Mouse (Mus musculus): ENCODE data around the gene C2cd3. TPM values are rescaled to one million over a fixed set of nuclear protein-coding genes. Genes with fewer than 3 reads are reported as not detected.

Gene C2cd3
- polyA plus RNA-seq, 1 experiment = 28.9 TPM

DNA sequence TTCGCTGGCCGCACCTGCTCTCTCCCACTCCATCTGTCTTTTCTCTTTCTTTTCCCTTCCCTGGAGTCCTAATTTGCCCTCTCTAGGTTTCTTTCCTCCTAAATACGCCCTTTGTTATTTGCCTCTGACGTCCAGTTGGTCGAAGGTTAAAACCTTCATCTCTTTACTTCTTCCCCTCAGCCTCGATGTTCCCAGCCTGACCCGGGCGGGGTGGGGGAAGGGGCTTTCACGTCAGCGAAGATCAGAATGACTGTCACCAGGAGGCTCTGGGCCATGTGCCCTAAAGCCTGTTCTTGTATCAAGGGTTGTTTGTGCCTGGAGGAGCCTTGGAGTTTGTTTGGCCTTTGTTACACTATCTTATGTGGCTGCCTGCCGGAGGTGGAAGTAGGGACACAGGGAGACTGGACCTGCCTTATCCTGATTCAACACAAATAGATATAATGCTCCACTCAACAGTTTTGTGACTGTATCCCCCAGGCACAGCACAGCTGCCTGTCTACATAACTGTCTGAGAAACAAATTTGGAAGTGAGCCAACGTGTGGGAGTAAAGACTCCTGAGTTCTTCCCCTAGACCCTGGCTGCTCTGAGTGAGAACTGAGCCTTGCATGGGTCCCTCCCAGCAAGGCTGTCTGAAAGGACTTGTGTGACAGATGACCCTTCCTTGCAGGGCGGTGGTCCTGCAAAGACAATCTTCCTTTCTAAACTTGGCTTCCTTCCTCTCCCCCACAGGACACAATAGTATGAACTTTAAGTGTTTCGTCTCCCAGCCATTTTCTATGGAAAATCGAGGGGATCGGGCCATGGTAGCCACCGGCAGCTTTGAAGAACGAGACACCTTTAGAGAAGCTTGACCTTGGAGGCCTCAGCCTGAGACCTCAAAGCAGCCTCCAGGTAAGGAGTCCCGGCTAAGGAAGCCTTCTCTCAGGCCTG is 121.7 kb downstream of the C2cd3 start:
- H3K4me3 ChIP-seq (ENCODE audit: low read depth, low read length) = peak overlapping the region; percentile 81
- H3K4me1 ChIP-seq (ENCODE audit: control insufficient read depth, insufficient read depth, low read length) = peaks cover 2% of the 10 kb centered on the region

DNA sequence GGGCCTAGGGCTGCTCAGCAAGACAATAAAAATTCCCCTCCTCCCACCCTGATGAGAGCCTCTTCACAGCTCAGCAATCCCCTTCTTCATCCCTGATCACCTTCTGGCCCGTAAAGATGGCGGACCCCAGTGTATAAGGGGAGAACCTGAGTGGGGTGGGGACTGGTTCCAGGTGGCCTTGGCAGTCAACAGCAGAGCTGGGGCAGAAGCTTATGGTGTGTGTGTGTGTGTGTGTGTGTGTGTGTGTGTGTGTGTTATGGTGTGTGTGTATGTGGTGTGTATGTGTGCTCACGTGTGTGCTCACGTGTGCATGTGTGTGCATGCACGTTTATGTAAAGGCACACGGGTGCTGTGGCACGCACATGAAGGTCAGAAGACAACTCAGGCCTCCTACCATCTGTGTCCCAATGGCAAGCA is 122.4 kb downstream of the C2cd3 start:
- H3K27ac ChIP-seq (ENCODE audit: insufficient read depth, low read length) = no peak overlapping the region
- H3K9me3 ChIP-seq (replicated peaks; ENCODE audit: control insufficient read depth, insufficient read depth, low read length, poor library complexity, severe bottlenecking) = no peaks in the 10 kb centered on the region
- peaks cover 2% of the 10 kb centered on the region for H3K4me1 ChIP-seq (ENCODE audit: control insufficient read depth, insufficient read depth, low read length)
- H3K27me3 ChIP-seq (ENCODE audit: control insufficient read depth, insufficient read depth, low read length, poor library complexity, severe bottlenecking) = no peaks in the 10 kb centered on the region
- peak overlapping the region; percentile 81 for H3K4me3 ChIP-seq (ENCODE audit: low read depth, low read length)
- no peak for TF ChIP-seq CTCF (IDR thresholded peaks at IDR 0.05; ENCODE audit: low read depth, low read length)
- no peak for TF ChIP-seq EP300 (IDR thresholded peaks at IDR 0.05; ENCODE audit: insufficient read depth, low read depth, low read length)
- TF ChIP-seq POLR2A (IDR thresholded peaks at IDR 0.05; ENCODE audit: insufficient read depth, low read length) = no peak
- H3K36me3 ChIP-seq (ENCODE audit: control insufficient read depth, insufficient read depth, low read length, poor library complexity, severe bottlenecking) = peaks cover 16% of the 10 kb centered on the region
- H3K9ac ChIP-seq (ENCODE audit: low read depth, poor library complexity, severe bottlenecking) = peak overlapping the region; percentile 27

More for the DNA sequence above, 121.7 kb downstream of the C2cd3 start:
- Histone ChIP-seq H3K9me3 (replicated peaks; ENCODE audit: control insufficient read depth, insufficient read depth, low read length, poor library complexity, severe bottlenecking) (no peaks in the 10 kb centered on the region), H3K36me3 (ENCODE audit: control insufficient read depth, insufficient read depth, low read length, poor library complexity, severe bottlenecking) (peaks cover 9% of the 10 kb centered on the region), H3K9ac (ENCODE audit: low read depth, poor library complexity, severe bottlenecking) (peak overlapping the region; percentile 27), H3K27ac (ENCODE audit: insufficient read depth, low read length) (peak overlapping the region; percentile 28; the same call in 1 of the 2 replicates), H3K27me3 (ENCODE audit: control insufficient read depth, insufficient read depth, low read length, poor library complexity, severe bottlenecking) (no peaks in the 10 kb centered on the region)
- TF ChIP-seq POLR2A (IDR thresholded peaks at IDR 0.05; ENCODE audit: insufficient read depth, low read length) = no peak
- TF ChIP-seq CTCF (IDR thresholded peaks at IDR 0.05; ENCODE audit: low read depth, low read length) = no peak
- no peak for TF ChIP-seq EP300 (IDR thresholded peaks at IDR 0.05; ENCODE audit: insufficient read depth, low read depth, low read length)

DNA sequence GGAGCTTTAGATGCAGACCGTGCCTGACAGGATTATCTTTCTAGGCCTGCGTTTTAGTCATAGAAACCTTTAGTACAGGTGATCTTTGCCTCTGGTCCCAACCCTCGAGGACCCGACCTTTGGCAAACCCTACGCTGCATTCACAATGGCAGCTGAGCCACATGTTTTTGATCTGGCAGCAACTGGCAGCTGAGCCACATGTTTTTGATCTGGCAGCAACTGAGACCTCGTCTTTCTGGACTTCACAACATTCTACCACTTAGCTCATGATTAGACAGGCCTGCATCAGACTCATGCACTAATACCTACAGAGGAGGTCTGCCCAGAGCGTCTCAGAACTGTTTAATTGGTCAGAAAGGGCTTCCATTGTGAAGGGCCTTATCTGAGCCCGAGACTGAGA is 123.0 kb downstream of the C2cd3 start:
- TF ChIP-seq CTCF (IDR thresholded peaks at IDR 0.05; ENCODE audit: low read depth, low read length) (no peak), POLR2A (IDR thresholded peaks at IDR 0.05; ENCODE audit: insufficient read depth, low read length) (no peak), EP300 (IDR thresholded peaks at IDR 0.05; ENCODE audit: insufficient read depth, low read depth, low read length) (no peak)
- Histone ChIP-seq H3K9me3 (replicated peaks; ENCODE audit: control insufficient read depth, insufficient read depth, low read length, poor library complexity, severe bottlenecking) (no peaks in the 10 kb centered on the region), H3K36me3 (ENCODE audit: control insufficient read depth, insufficient read depth, low read length, poor library complexity, severe bottlenecking) (peaks cover 19% of the 10 kb centered on the region), H3K4me3 (ENCODE audit: low read depth, low read length) (peak overlapping the region; percentile 33), H3K27ac (ENCODE audit: insufficient read depth, low read length) (peak overlapping the region; percentile 71), H3K9ac (ENCODE audit: low read depth, poor library complexity, severe bottlenecking) (peak overlapping the region; percentile 22), H3K4me1 (ENCODE audit: control insufficient read depth, insufficient read depth, low read length) (peaks cover 2% of the 10 kb centered on the region), H3K27me3 (ENCODE audit: control insufficient read depth, insufficient read depth, low read length, poor library complexity, severe bottlenecking) (no peaks in the 10 kb centered on the region)

DNA sequence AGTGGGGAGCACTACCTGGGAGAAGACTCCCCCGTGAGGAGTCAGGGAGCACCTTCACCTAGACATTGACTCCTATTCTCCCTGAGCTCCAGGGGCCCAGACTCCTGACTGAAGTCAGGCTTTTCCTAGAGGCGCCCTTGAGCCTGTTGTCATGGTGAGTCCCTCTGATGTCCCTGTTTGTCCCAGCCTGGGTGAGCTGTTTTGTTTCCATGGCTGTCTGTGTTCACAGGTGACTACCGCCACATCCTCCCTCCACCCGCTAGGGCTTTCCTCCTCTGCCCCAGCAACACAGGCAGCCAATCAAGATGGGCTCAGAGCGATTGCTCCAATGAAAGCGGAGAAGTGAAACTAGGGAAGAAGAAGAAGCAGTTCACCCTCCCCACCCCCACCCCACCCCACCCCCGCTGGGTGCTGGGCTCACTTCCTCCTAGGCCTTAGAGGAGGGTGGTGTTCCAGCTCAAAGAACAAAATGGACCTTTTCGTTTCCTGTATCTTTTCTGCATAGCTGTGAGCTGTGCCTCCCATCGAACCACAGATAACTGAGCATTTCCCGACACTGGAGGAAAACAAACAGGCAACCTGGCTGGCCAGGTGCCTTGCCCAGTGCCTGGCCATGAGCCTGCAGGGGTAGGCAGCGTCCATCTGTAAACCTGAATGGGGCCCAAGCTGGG is 123.7 kb downstream of the C2cd3 start:
- Histone ChIP-seq H3K9ac (ENCODE audit: low read depth, poor library complexity, severe bottlenecking) (peak overlapping the region; percentile 22), H3K4me3 (ENCODE audit: low read depth, low read length) (peak overlapping the region; percentile 36), H3K27ac (ENCODE audit: insufficient read depth, low read length) (peak overlapping the region; percentile 71), H3K4me1 (ENCODE audit: control insufficient read depth, insufficient read depth, low read length) (peaks cover 2% of the 10 kb centered on the region), H3K9me3 (replicated peaks; ENCODE audit: control insufficient read depth, insufficient read depth, low read length, poor library complexity, severe bottlenecking) (no peaks in the 10 kb centered on the region), H3K27me3 (ENCODE audit: control insufficient read depth, insufficient read depth, low read length, poor library complexity, severe bottlenecking) (no peaks in the 10 kb centered on the region), H3K36me3 (ENCODE audit: control insufficient read depth, insufficient read depth, low read length, poor library complexity, severe bottlenecking) (peaks cover 19% of the 10 kb centered on the region)
- 0 out of 2 replicates have a peak, but pooled peaks have one; percentile 64 for TF ChIP-seq EP300 (IDR thresholded peaks at IDR 0.05; ENCODE audit: insufficient read depth, low read depth, low read length)
- TF ChIP-seq POLR2A (IDR thresholded peaks at IDR 0.05; ENCODE audit: insufficient read depth, low read length) = no peak

DNA sequence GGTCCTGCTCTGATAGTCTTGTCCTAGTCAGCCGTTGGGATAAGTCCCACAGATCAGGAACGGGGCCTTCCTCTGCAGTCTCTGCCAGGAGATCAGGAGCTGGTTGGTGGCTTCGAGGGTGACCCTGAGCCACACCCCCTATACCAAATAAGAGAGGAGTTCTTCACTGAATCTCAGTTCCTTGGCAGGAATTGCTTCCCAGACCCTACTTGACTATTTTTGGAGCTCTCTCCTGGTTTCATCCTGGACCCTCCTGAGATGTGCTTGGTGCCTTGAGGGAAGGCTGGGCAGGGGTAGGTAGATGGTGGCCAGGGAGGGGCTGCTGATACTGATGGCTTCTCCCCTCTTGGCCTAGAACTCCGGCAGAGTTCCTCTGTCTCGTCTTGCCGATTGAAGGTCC is 124.3 kb downstream of the C2cd3 start:
- Histone ChIP-seq H3K27ac (ENCODE audit: insufficient read depth, low read length) (peak overlapping the region; percentile 70), H3K9me3 (replicated peaks; ENCODE audit: control insufficient read depth, insufficient read depth, low read length, poor library complexity, severe bottlenecking) (no peaks in the 10 kb centered on the region), H3K4me3 (ENCODE audit: low read depth, low read length) (no peak overlapping the region), H3K36me3 (ENCODE audit: control insufficient read depth, insufficient read depth, low read length, poor library complexity, severe bottlenecking) (peaks cover 19% of the 10 kb centered on the region), H3K4me1 (ENCODE audit: control insufficient read depth, insufficient read depth, low read length) (peaks cover 6% of the 10 kb centered on the region), H3K27me3 (ENCODE audit: control insufficient read depth, insufficient read depth, low read length, poor library complexity, severe bottlenecking) (no peaks in the 10 kb centered on the region), H3K9ac (ENCODE audit: low read depth, poor library complexity, severe bottlenecking) (peak overlapping the region; percentile 15)
- TF ChIP-seq POLR2A (IDR thresholded peaks at IDR 0.05; ENCODE audit: insufficient read depth, low read length) (no peak), CTCF (IDR thresholded peaks at IDR 0.05; ENCODE audit: low read depth, low read length) (no peak), EP300 (IDR thresholded peaks at IDR 0.05; ENCODE audit: insufficient read depth, low read depth, low read length) (no peak)
